Mouse (Mus musculus) retina, embryonic 14.5 days (tissue): ENCODE results near the gene Cr2.
"Not testable (repeated sequence)": the region's sequence is repeated elsewhere in the genome, so short reads cannot be mapped to it uniquely, and the experiment has no call there.

ENCODE experiments used
- DNase-seq: peaks from one replicate; pipeline ENCODE4 v3.0.0-alpha.2; 2015; ENCODE audit warnings: low spot score

The Cr2 gene

DNA sequence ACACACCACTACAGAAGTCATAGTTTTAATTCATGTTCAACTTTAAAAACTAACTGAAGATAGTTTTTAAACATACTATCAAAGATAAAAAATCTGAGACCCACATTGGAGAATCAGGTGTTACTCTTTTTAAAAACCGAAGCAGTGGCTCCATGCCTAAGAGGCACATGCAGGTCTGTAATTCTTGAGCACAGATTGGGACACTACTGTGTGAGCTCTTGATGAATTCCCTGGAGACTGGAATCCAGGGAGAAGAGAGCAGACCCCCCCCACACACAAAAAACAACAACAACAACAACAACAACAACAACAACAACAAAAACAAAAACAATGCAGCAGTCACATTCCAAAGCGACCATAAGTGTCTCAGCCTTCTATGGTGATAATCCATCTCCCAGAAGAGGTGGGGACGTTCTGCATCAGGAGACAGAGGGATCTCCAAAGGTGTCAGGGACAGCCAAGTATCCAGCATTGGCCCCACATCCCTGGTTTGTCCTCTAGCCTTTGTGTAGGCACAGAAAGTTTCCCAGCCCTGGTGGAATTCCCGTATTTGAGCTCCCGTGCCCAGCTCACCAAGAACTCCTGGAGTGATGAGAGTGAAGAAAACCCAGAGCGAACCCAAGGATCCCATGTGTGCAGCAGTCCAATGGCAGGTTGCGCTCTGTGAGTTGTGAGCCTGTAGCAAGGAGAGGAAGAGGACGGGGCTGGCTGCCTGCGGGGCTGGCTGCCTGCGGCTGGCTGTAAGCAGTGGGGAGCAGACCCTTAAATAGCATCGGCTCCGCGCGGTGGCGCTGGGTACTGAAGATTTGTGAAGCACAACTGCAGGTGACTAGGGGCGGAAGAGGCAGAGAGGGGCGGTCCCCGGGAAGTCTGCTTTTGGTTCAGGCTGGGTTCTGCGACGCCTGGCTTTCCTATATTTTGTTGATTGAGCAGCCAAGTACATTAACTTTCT, at the start of gene Cr2:
Cr2 (minus strand) TSS at position 737 of the 952 bp plus-strand sequence.
- peak; percentile 84 for DNase-seq

DNA sequence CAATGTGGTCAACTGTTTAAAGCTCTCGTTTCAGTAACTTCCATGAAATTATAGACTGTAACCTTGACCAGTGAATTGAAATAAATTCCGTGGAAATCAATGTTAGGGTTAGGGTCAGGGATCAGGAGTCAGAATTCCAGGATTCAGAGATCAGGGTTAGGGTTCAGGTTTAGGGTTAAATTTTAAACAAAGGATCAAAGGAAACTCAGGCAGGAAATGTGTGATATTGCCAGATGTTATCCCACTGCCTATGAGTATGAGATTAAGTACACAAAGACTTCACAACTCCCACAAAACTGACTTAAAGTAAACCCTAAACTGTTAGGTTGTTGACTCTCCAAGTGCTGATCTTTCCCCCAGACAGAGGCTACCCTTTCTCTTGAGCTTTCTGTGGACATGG, 45.3 kb upstream of the Cr2 start:
- DNase-seq = no peak

DNA sequence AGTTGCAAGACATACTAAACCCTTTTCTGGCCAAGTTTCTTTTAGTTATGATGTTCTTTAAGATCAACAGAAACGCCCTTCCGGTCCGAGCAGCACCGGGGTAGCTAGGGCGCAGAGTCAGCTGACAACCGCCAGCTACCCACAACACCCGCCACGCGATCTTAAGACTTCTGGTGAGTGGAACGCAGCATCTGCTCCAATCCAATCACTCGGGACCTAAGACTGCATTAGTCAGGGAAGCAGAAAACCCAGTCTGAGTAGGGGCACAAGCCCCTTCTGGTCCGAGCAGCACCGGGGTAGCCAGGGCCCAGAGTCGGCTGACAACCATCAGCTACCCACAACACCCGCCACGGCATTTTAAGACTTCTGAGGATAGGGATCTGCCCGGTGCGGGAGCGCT, 36.3 kb upstream of the Cr2 start:
- not testable (repeated sequence) for DNase-seq

DNA sequence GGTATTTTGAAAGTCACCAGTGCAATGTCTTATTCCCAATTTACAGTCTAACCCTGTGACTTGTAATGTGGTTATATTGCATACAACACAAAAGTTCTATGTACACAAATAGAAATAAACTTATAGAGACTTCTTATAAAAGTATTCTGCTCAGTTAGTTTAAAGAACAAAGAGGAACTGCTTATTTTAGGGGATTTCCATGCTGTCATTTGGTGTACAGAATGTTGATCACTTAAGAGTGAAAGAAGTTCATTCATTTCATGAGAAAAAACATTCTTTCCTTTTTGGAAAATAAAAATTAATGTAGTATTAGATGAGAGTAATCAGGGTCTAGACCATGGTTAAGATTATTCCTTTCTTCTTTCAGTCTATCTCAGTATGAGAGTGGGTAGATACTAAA, 8.2 kb upstream of the Cr2 start:
- no peak for DNase-seq

DNA sequence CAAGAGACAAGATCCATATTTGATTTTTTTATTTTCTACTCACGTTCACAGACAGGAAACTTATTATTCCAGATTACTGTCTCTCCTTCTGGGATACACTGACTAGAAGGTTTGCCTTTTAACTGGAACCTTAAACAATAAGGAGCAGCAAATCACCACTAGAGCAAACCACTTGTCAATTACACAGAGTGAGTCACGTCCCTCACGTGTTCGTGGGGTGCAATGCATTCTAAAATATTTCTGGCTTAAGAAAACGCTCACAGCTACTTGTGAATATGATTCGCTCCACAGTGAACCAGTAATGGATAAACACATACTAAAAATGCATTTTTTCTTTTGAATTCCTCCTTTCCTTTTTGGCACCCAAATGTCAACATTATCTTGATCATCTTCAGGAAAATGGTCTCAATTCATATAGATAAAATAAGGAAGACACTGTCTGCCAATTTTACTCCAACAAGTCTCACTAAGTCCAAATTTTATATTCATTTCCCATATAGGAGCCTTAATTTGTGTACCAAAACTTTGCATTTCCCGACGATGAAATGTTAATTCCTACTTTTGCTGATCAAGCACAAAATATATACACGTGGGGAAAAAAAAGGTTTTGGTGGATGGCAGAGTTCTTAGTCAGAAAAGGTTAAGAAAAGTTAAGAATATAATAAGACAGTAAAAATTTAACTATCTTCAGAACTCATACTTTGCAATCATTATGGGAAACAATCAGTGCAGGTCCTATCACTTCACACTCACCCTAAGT, 11.3 kb downstream of the Cr2 start:
- DNase-seq = no peak

DNA sequence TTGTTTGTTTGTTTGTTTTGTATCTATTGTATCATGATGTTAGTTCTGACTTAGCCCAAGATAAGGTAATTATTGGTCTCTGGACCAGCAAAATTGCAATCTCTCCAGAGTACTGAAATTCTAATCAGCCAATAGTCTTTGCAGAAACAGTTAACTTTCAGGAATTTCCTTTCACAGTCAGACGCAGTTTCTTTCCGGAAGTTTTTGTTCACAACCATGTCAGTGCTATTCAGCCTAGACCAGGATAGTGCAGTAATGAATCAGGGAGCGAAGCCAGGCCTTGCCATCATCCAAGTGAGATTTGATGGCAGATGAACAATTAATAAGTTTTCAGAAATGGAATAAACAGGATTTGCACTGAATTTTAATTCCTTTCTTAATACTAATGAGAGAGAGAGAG, 44.4 kb downstream of the Cr2 start:
- DNase-seq = no peak

DNA sequence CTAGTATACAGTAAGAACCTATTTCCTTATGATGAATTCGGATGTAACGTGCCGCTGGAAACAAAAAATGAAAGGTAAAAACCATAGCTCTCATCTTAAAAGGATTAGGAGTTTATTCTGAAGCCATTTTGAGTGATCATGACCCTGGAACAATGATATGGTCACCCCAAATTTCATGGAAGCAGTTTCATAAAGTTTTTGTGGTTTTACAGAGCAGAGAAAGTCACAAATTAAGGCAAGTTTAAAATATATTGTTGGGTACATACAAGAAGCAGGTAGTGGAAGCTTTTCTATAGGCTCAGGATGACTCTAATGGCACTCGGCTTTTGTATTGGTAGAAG, 44.9 kb downstream of the Cr2 start:
- DNase-seq = no peak

DNA sequence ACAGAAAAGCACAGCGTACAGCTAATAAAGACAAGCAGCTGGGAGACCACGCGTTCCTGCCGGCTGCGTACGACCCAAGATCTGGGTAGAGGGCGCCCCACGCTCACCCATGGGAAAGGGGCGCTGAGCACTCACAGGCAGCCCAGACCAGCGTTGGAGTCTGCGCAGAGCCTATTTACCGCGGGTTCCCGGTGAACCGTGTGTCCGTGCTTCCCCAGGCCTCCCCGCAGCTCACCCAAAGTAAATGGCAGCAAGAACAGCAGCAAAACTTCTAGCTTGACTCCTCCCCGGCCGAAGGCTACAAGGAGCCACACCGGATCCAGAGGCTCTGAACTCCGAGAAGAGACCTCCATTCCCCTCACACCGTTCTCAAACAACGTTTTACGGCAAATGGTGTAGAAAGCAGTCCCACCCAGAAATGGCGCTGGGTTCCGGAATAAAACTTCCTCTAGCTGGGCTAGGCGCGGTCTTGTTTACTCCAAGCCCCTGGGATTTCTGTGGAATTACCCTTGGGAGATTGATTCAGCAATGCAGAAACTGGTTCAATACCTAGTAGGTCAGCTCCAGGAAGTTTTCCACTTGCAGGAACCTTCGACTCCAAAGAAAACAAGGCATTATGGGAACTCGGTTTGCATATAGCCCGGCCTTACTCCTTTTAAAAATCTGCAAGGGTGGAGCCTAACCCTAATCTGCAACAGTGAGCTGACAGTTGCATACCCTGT, 45.4 kb downstream of the Cr2 start, which contains the start of gene Cr1l:
Cr1l (minus strand) TSS at position 634 of the 722 bp plus-strand sequence.
- peak; percentile 92 for DNase-seq

DNA sequence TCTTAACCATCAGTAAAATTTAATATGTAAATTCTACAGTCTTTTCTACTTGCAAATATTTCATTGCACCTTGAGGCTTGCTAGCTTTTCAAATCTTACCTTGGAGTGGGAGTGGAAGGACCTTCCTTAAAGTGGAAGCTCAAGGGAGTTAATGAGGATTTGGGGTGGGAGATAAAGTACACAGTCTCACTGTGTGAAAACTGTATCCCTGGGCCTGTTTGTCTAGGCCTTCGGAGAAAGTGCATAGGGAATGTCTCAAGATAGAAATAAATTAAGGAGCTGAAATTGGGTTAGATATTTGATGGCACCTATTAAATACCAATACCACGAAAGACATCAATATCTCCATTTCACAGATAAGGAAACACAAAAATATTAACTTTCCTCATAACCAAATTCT, 46.0 kb downstream of the Cr2 start:
- DNase-seq = no peak

DNA sequence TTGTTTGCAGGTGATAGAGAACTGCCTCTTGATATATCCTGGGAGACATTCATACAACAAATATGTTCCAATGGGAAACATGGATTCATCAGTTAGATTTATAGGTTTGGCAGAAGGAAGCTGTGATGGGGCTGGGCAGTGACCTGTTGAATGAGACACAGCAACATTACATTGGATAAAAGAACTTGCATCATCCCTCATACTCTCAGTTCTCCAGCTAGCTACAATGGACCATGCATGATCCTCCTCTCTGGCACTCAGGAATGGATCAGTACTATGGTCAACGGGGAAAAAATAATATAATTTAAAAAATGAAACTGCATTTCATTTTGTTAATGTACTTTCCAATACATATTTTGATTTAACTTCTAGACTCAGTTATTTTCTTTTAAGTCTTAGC, 46.6 kb downstream of the Cr2 start:
- no peak for DNase-seq

DNA sequence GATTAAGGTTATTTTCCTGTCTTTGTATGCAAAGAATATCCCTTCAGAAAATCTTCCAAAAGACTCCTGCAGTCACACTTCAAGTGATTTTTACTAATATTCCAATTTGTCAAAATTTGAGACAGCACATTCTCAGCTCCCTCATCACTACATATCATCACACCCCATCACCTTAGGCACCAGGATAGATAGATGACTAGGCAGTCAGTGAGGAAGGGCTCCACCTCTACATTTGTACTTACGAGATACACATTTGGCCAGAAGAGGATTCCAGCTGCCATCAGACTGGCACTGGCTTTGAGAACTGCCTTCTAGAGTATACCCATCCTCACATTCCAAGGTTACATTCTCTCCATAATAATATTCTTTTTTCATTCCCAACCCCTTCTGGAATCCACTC, 62.1 kb downstream of the Cr2 start:
- DNase-seq = no peak

DNA sequence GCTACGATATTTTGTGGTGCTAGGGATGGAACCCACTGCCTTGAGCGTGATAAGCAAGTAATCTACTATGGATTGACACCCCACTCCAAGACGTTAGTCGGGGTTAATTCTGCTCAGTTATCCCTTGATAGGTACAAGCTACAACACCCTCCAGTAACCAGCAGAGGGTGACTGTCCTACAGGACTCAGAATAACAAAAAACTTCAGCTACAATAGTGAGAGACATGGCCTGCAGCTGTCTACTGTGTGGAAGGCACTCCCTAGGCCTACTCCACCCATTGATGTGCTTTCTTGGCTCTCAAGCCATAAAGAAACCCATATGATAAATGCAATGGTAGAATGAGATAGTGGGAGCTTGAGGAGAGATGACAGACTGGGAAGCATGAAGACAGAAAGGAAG, 62.9 kb downstream of the Cr2 start:
- DNase-seq = no peak

DNA sequence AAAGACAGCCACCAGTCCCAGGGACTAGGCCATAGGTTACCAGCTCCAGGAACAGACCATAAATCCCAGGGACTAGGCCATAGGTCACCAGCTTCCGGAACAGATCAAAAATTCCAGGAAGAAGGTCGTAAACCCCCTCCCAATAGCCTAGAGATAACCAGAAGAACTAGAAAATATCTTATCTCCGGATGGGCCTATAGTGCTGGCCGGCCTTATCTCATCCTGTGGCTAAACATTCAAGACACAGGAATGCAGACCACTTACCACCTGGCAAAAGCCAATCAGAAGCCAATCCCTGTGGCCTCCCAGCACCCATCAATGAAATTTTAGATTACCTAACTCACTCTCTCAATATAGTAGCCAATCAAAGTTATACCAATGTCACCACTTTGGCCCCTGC, 75.8 kb downstream of the Cr2 start:
- no peak for DNase-seq

DNA sequence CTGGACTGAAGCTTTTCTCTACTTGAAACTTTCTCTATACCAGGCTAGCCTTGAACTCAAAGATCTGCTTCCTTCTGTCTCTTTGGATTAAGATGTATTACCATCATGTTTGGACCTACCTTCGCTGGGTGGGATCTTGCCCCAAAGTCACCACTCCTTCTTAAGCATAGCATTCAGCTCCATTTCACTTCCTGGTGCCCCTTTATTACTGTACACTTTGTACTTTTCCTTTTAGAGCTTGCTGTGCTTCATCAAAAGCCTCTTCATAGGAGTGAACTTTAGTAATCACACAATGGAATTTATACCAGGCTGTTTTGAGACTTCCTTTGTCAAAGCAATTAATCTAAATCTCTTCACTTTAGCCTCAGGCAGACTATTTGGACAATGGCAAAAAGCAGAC, 78.5 kb downstream of the Cr2 start:
- no peak for DNase-seq

DNA sequence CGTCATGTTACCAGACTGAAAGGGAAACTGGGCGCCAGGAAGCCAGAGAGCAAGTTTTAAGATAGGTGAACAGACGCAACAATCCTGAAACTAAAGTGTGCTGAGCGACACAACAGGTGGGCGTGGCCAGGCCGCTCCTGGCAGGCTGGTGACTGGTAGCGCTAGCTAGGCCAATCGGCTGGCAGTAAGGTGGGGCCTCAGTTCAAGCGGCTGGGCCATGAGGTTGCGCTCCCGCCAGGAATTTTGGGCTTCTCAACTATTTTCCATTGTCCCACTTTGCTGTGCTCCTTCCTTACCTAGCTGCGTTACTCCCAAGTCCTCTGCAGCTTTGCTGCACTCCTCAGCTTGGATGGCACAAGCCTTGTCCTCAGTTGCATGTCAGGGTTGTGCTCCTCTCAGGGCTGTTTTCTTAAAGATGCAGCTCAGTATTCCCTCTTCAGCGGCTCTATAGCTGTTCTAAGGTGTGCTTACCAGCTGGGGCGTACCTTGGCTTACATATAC, 84.2 kb downstream of the Cr2 start, which contains the start of gene Cd46:
Cd46 (minus strand) TSS at position 30 of the 501 bp plus-strand sequence.
- peak; percentile 68 for DNase-seq

DNA sequence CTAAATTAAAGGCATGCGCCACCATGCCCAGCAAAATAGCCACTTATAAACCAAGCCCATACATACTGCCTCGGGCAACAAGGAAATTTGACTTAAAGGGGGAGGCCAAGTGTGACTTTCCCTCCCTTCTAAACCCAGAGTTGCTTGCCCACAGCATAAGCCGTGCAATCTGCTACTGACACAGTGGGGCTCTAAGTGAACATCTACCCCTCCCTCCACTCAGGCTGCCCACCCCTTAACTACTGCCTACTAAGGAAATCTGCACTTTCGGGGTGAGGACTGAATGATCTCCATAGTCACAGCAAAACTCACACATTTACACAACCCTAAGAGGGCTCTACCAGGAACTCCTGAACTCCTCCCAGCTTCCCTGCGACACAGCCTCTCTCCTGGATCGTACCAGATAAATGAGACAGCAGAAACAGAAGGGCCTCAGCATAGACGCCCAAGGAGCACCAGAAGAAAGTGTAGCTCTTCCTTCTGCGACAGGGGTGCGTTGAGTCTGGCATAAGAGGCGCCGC, 84.8 kb downstream of the Cr2 start:
- DNase-seq = peak; percentile 3
